Mouse (Mus musculus) right cerebral cortex, postnatal 36 days (tissue): ENCODE measurements around the gene Krtcap2.

Experiments used
- DNase-seq, 2 experiments: peaks; one replicate each; pipeline ENCODE4 v3.0.0; 2022; ENCODE audit warnings: low spot score in 2 of 2, mixed read lengths in 1 of 2

Gene Krtcap2

GRCm38 (mm10) chr3:89246261-89247100 lies 715 bp downstream of the Krtcap2 start, which contains the start of gene Trim46:
Gene Trim46 (minus strand): TSS chr3:89246309.
- DNase-seq, result peak; percentile 91

GRCm38 (mm10) chr3:89247466-89247865 lies 1.7 kb downstream of the Krtcap2 start:
- no peak for DNase-seq

- no peak for DNase-seq
Measured at GRCm38 (mm10) chr3:89250435-89251040, 4.8 kb downstream of the Krtcap2 start.

GRCm38 (mm10) chr3:89251365-89251895 lies 5.7 kb downstream of the Krtcap2 start:
- DNase-seq, result no peak

GRCm38 (mm10) chr3:89254994-89255393 lies 9.2 kb downstream of the Krtcap2 start:
- DNase-seq, result no peak

DNA sequence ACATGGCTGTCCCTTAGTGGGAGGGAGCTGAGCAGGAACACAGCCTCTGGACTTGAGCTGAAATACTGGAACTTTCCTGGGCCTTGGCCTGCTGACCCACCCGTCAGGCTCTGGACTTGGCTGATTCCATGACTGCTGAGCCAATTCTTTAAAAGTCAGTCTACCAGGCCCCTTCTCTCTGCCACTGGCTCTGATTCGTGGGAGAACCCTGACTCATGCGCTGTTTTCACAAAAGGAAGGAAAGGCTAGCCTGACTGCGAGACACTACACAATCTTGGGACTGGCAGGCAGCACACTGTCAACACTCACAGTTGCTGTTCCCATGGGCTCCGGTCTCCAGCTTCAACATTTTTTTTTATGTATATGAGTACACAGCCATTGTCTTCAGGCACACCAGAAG lies 10.4 kb downstream of the Krtcap2 start:
- DNase-seq, result no peak

DNA sequence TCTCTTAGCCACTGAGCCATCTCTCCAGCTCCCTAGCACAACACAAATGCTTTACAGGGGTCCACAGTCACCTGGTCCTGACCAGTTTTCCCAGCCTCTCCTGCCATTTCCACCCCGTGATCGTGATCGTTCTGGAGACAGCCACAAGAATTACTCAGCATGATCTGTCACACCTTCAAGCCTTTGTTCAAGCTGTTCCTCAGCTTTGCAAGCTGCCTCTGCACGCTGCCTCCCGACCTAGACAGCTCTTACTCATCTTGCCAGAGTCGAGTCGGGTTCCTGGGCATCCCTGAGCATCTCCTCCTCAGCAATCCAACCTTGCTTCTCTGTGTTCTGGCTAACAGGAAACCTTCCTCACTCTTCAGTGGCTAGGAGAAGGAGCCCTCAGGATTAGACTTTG lies 13.3 kb downstream of the Krtcap2 start, which contains the start of gene Dpm3:
Dpm3 (plus strand) TSS at position 283 of the 400 bp plus-strand sequence.
- no peak for DNase-seq

DNA sequence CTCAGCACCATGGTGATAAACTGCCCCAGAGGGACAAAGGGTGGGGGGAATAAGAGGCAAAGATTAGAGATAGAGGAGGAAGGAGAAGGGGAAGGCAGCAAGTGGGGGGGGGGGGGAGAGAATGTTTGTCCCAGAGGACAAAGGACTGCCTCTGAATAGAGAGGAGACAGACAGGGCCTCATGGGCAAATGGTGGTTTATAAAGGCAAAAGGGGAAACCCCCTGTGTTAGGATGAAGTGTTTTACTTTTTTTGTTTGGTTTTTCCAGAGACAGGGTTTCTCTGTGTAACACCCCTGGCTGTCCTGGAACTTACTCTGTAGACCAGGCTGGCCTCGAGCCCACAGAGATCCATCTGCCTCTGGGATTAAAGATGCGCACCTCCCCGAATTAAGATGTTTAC lies 14.4 kb downstream of the Krtcap2 start:
- no peak for DNase-seq

GRCm38 (mm10) chr3:89262417-89262816 lies 16.7 kb downstream of the Krtcap2 start:
- no peak for DNase-seq

GRCm38 (mm10) chr3:89266439-89266893 lies 20.7 kb downstream of the Krtcap2 start:
- peak; percentile 75 to 78 for DNase-seq

DNA sequence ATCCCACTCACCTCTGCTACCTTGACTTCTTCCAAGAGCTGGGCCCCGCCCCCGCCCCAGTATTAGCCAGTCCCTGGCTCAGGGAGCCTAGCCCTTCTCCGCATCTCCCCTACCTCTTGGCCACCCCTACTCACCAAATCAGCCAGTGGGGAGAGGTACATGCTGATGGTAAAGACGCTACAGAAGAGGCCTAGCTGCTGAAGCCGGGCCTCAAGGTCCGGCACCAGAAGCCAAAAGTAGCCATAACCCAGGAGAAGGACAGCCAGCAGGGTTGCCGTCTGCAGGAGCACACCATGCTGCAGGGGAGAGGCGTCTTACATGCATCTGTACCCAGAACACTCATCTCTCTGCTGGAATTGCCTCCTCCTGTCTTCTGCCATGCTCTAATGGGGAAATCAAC lies 23.1 kb downstream of the Krtcap2 start:
- no peak for DNase-seq

GRCm38 (mm10) chr3:89270051-89270755 lies 24.4 kb downstream of the Krtcap2 start, which contains the start of gene Slc50a1:
Gene Slc50a1 (minus strand): TSS chr3:89270570.
- DNase-seq, result peak; percentile 73 to 77

GRCm38 (mm10) chr3:89270891-89271290 lies 25.1 kb downstream of the Krtcap2 start:
- peak; percentile 73 to 76 for DNase-seq

- no peak for DNase-seq
Measured at GRCm38 (mm10) chr3:89271760-89272159, 26.0 kb downstream of the Krtcap2 start.

- DNase-seq, result no peak
Measured at GRCm38 (mm10) chr3:89276061-89276460, 30.3 kb downstream of the Krtcap2 start.

DNA sequence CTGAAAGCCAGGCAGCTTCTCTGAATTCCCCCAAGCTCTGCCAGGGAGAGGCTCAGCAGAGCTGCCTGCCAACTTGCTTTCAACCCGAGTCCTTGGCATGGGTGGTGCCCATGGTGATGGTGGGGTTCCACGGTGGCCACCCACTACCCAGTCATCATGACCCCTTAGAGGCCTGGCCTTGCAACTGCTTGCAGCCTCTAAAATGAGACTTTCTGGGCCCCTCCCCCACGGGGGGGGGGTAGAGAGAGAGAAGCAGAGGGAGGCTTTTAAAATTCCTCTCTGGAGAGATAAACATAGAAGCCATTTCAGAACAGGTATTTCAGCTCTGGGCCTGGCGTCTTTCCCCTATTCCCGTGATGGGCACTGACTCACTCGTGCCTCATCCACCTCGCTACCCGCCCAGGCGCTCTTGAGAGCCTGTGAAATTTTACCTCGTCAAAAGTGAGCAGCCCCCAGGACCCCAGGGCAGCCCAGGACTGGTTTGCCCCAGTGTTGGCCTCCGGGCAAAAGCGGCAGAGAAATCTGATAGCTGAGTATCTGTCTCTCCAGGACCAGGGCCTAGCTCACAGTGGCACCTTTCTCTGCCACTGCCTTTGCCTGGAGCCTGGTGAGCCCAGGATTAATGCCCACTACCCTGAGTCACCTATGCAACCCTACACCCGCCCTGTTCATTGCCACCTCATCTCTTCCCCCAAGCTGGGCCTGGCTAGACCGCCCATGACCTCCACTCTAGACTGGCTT lies 31.7 kb downstream of the Krtcap2 start:
- DNase-seq, result peak in 1 of 2 experiments; percentile 22

GRCm38 (mm10) chr3:89278107-89278506 lies 32.3 kb downstream of the Krtcap2 start:
- DNase-seq, result no peak

GRCm38 (mm10) chr3:89278643-89279042 lies 32.9 kb downstream of the Krtcap2 start:
- DNase-seq, result no peak

DNA sequence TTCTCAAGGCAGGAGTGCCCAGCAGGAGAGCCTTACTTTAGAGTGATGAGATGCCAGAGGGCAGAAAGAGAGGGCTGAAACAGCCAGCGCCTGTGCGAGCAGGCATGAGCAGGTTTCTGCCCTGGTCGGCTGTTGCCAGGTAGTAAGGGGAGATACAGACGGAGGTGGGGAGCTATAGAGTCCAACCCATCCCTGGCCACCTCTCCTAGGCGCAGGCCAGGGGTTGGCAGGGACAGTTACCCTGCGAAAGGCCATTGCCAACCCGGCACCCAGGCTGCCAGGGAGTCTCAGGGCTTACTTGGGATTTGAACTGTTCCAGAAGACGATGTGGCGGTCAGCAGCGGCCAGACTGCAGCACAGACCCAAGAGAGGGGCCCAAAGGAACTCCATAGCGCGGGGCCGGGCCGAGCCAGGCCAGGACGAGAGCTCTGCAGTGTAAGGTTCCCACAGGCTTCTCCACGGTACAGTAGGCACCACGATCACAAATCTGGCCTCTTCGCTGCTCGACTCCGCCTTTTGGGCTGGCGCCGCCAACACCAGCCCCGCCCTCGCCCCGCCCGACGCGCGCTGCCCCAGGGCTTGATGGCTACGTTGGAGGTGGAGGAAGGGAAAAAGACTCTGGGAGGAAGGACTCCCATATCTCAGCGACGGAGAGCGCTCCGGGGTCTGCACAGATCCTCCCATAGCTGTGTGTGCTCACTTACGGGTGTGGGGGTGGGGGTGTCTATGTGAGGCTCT lies 33.6 kb downstream of the Krtcap2 start:
- peak; percentile 68 to 69 for DNase-seq

GRCm38 (mm10) chr3:89280050-89280605 lies 34.4 kb downstream of the Krtcap2 start:
- no peak for DNase-seq
